Mouse (Mus musculus) limb, embryonic 14.5 days (tissue): ENCODE results near the gene Phlpp2. TPM values are rescaled to one million over a fixed set of nuclear protein-coding genes. Genes with fewer than 3 reads are reported as not detected.

Source experiments
- ATAC-seq: fragments of 200-750 bp; cut with Nextera tagmentation; 2 replicates; pipeline ENCODE4 v1.8.0; 2017; ENCODE audit warnings: low read depth, moderate number of reproducible peaks, moderate TSS enrichment; ENCODE audit not compliant: low FRiP score
- DNase-seq: peaks from one replicate; pipeline ENCODE4 v3.0.0-alpha.2; 2015; ENCODE audit warnings: low spot score
- H3K27ac ChIP-seq: fragments of 300-500 bp; sonication (generic); replicated peaks from 2 replicates; pipeline ENCODE4 v1.5.1; 2014; ENCODE audit warnings: low read depth, mild to moderate bottlenecking, low read length, moderate library complexity, mixed read lengths
- H3K27me3 ChIP-seq: fragments of 300-500 bp; sonication (generic); 2 replicates; pipeline ENCODE4 v1.6.1; 2014; ENCODE audit warnings: low read length, mixed read lengths; ENCODE audit not compliant: control insufficient read depth, insufficient read depth
- H3K36me3 ChIP-seq: fragments of 300-500 bp; sonication (generic); 2 replicates; pipeline ENCODE4 v1.6.1; 2014; ENCODE audit warnings: mild to moderate bottlenecking, low read length, moderate library complexity, mixed read lengths; ENCODE audit not compliant: control insufficient read depth, insufficient read depth
- H3K4me1 ChIP-seq: fragments of 300-500 bp; sonication (generic); 2 replicates; pipeline ENCODE4 v1.6.1; 2014; ENCODE audit warnings: antibody characterized with exemption, low read length, mixed read lengths; ENCODE audit not compliant: control insufficient read depth, insufficient read depth
- H3K4me2 ChIP-seq: fragments of 300-500 bp; sonication (generic); replicated peaks from 2 replicates; pipeline ENCODE4 v1.6.1; 2014; ENCODE audit warnings: low read depth, mild to moderate bottlenecking, low read length, moderate library complexity; ENCODE audit not compliant: severe bottlenecking
- H3K4me3 ChIP-seq: fragments of 300-500 bp; sonication (generic); replicated peaks from 2 replicates; pipeline ENCODE4 v1.5.1; 2014; ENCODE audit warnings: low read length
- H3K9ac ChIP-seq: fragments of 300-500 bp; sonication (generic); 2 replicates; pipeline ENCODE4 v1.6.1; 2014; ENCODE audit warnings: mild to moderate bottlenecking, low read depth, low read length, moderate library complexity; ENCODE audit not compliant: severe bottlenecking
- H3K9me3 ChIP-seq: fragments of 300-500 bp; sonication (generic); 2 replicates; pipeline ENCODE4 v1.6.1; 2016; ENCODE audit warnings: low read length; ENCODE audit not compliant: control insufficient read depth
- POLR2A ChIP-seq: fragments of 200-500 bp; IDR thresholded peaks from 2 replicates; pipeline ENCODE4 v1.8.0; 2012; ENCODE audit warnings: inconsistent platforms, mild to moderate bottlenecking, moderate library complexity, borderline replicate concordance; ENCODE audit not compliant: insufficient read depth, insufficient read length; ENCODE audit errors: extremely low read depth
- WGBS: fragments of 180-500 bp; shearing (Covaris S2); extraction: QIAGEN DNeasy Blood & Tissue Kit; methylation state at CpG from one replicate; pipeline ENCODE4 v1.1.7; 2014; 5-methylcytosine and 5-hydroxymethylcytosine counted together
- polyA plus RNA-seq, 2 experiments: library from polyadenylated mRNA; depleted of rRNA in 1 of 2; stranded (reverse) in 1 of 2; unstranded in 1 of 2; fragments of >200 nt; fragmentation: Nextera tagmentation in 1 of 2; extraction: Ambion mirVana in 1 of 2; gene quantifications; 2 replicates each; pipeline versions ENCODE4 v1.2.1 to v1.2.3; 2012 to 2014

The Phlpp2 gene
- polyA plus RNA-seq, 2 experiments, result 3.3 to 12.0 TPM

- H3K36me3 ChIP-seq, result no peaks in the 10 kb centered on the region
- WGBS, result 82% methylated on average over 8 of the region's 8 CpGs
- DNase-seq (no peak), ATAC-seq (no peak)
- no peak within 1 kb of the TSS for H3K4me3 ChIP-seq
- no peak within 1 kb of the TSS for H3K9ac ChIP-seq
- no peaks in the 10 kb centered on the region for H3K9me3 ChIP-seq
- H3K27ac ChIP-seq, result no peak within 1 kb of the TSS
- no peaks in the 10 kb centered on the region for H3K4me1 ChIP-seq
- no peaks in the 10 kb centered on the region for H3K27me3 ChIP-seq
- H3K4me2 ChIP-seq, result no peak within 1 kb of the TSS
- no peak for TF ChIP-seq POLR2A
These were observed 121.9 kb downstream of the Phlpp2 start, which contains the start of gene Tat for GRCm38 (mm10) chr8:109990224-109990623. Tat (plus strand) TSS chr8:109990437.

DNA sequence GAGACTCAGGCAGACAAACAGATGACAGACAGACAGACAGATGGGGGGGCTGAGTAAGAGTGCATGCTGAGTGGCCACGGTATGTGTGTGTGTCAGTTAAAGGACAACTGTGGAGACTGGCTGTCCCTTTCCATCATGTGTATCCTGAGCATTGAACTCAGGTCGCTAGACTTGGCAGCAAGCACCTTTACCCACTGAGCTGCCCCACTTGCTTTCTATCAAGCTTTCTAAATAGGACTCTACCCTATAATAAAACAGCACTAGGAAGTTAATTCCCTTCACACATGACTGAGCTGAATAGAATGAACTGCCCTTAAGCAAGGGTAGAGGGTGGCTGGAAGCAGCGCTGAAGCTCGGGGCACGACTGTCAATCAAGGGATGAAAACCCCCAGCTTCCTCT is 123.8 kb downstream of the Phlpp2 start:
- WGBS, result 79% methylated on average over 5 of the region's 5 CpGs
- no peak overlapping the region for H3K9ac ChIP-seq
- H3K4me2 ChIP-seq, result no peak overlapping the region
- H3K4me1 ChIP-seq, result no peaks in the 10 kb centered on the region
- no peak overlapping the region for H3K27ac ChIP-seq
- no peak for ATAC-seq
- H3K27me3 ChIP-seq, result no peaks in the 10 kb centered on the region
- no peak for DNase-seq
- no peak overlapping the region for H3K4me3 ChIP-seq
- H3K9me3 ChIP-seq, result no peaks in the 10 kb centered on the region
- no peak for TF ChIP-seq POLR2A
- H3K36me3 ChIP-seq, result no peaks in the 10 kb centered on the region

DNA sequence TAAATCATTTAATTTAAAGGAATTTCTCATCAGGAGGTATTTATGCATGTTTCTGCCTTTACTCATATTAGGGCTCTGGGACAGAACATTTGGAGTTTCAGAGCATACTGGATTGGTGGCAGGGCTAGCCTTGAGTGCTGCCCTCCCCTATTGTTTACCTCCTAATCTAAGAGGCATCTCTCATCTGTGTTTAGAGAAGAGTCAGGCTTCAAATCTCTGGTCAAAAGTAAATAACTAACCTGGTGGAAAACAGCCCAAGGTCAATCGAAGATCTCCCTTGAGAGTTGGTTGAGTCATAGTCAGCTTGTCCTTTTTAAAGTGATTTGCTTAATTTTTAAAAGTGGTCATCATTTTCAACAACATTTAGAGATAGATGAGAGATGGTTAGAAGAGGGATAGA is 124.6 kb downstream of the Phlpp2 start:
- H3K4me1 ChIP-seq, result no peaks in the 10 kb centered on the region
- no peak for TF ChIP-seq POLR2A
- no peak overlapping the region for H3K9ac ChIP-seq
- no peaks in the 10 kb centered on the region for H3K9me3 ChIP-seq
- no peak overlapping the region for H3K4me3 ChIP-seq
- no peaks in the 10 kb centered on the region for H3K27me3 ChIP-seq
- no peak for ATAC-seq
- H3K36me3 ChIP-seq, result no peaks in the 10 kb centered on the region
- H3K4me2 ChIP-seq, result no peak overlapping the region
- DNase-seq, result no peak
- WGBS, result 71% methylated on average over 1 of the region's 1 CpGs
- no peak overlapping the region for H3K27ac ChIP-seq

Other genes starting within 250 kb of the Phlpp2 start
- 109 and 113 TPM in 2 replicates for gene Ist1, start 175.3 kb upstream of the Phlpp2 start, polyA plus RNA-seq (2012; rRNA removed)
- 149 and 153 TPM in 2 replicates for gene Ist1, start 175.3 kb upstream of the Phlpp2 start, polyA plus RNA-seq (2014; fragmentation: Nextera tagmentation; extraction: Ambion mirVana)
- gene Zfp821, start 163.0 kb upstream of the Phlpp2 start, polyA plus RNA-seq (2012; rRNA removed), result 34.0 and 36.8 TPM in 2 replicates
- gene Zfp821, start 163.0 kb upstream of the Phlpp2 start, polyA plus RNA-seq (2014; fragmentation: Nextera tagmentation; extraction: Ambion mirVana), result 28.6 and 34.2 TPM in 2 replicates
- gene Atxn1l, start 130.8 kb upstream of the Phlpp2 start, polyA plus RNA-seq (2012; rRNA removed), result 16.2 and 19.0 TPM in 2 replicates
- gene Atxn1l, start 130.8 kb upstream of the Phlpp2 start, polyA plus RNA-seq (2014; fragmentation: Nextera tagmentation; extraction: Ambion mirVana), result 8.7 and 9.6 TPM in 2 replicates
- 63.1 and 71.1 TPM in 2 replicates for gene Ap1g1, start 90.0 kb upstream of the Phlpp2 start, polyA plus RNA-seq (2012; rRNA removed)
- 32.0 and 33.7 TPM in 2 replicates for gene Ap1g1, start 90.0 kb upstream of the Phlpp2 start, polyA plus RNA-seq (2014; fragmentation: Nextera tagmentation; extraction: Ambion mirVana)
- gene Marveld3, start 93.7 kb downstream of the Phlpp2 start, polyA plus RNA-seq (2012; rRNA removed), result 0.49 and 1.2 TPM in 2 replicates
- 2.4 and 3.1 TPM in 2 replicates for gene Marveld3, start 93.7 kb downstream of the Phlpp2 start, polyA plus RNA-seq (2014; fragmentation: Nextera tagmentation; extraction: Ambion mirVana)
- 0.09 and 0.14 TPM in 2 replicates for gene Tat, start 121.9 kb downstream of the Phlpp2 start, polyA plus RNA-seq (2012; rRNA removed)
- gene Tat, start 121.9 kb downstream of the Phlpp2 start, polyA plus RNA-seq (2014; fragmentation: Nextera tagmentation; extraction: Ambion mirVana), result not detected in 2 replicates
- 0.06 TPM in 1 of 2 replicates, not detected in the other for gene Chst4, start 171.2 kb downstream of the Phlpp2 start, polyA plus RNA-seq (2012; rRNA removed)
- not detected in 2 replicates for gene Chst4, start 171.2 kb downstream of the Phlpp2 start, polyA plus RNA-seq (2014; fragmentation: Nextera tagmentation; extraction: Ambion mirVana)
- gene Zfp612, start 211.2 kb downstream of the Phlpp2 start, polyA plus RNA-seq (2012; rRNA removed), result 7.5 and 7.8 TPM in 2 replicates
- gene Zfp612, start 211.2 kb downstream of the Phlpp2 start, polyA plus RNA-seq (2014; fragmentation: Nextera tagmentation; extraction: Ambion mirVana), result 8.5 and 8.8 TPM in 2 replicates
- gene Gm21964, start 232.7 kb downstream of the Phlpp2 start, polyA plus RNA-seq (2012; rRNA removed), result not detected in 2 replicates
- not detected in 2 replicates for gene Gm21964, start 232.7 kb downstream of the Phlpp2 start, polyA plus RNA-seq (2014; fragmentation: Nextera tagmentation; extraction: Ambion mirVana)
- not detected in 2 replicates for gene Gm17720, start 234.2 kb downstream of the Phlpp2 start, polyA plus RNA-seq (2012; rRNA removed)
- gene Gm17720, start 234.2 kb downstream of the Phlpp2 start, polyA plus RNA-seq (2014; fragmentation: Nextera tagmentation; extraction: Ambion mirVana), result not detected in 2 replicates